Mouse (Mus musculus) gastrocnemius, postnatal 14 days (tissue): ENCODE measurements around the gene Lclat1. TPM values are rescaled to one million over a fixed set of nuclear protein-coding genes. Genes with fewer than 3 reads are reported as not detected.
A peak's percentile ranks its signal among the peaks of the same experiment; 100 is the strongest.
"Not testable (repeated sequence)": the region's sequence is repeated elsewhere in the genome, so short reads cannot be mapped to it uniquely, and the experiment has no call there.

Experiments
- DNase-seq: peaks from one replicate; pipeline ENCODE4 v3.0.0; 2021; ENCODE audit warnings: mixed read lengths
- intact Hi-C: fragments of 180-260 bp; cut with DNase I; formaldehyde crosslinking; loops from one replicate; pipeline ENCODE4 v1.15.1; 2025; ENCODE audit warnings: low total_unique reads
- total RNA-seq, 2 experiments: library from RNA; stranded (reverse); gene quantifications; 2 replicates each; pipeline ENCODE4 v1.2.3; 2021

The Lclat1 gene
- total RNA-seq, 2 experiments from 2014 or later, result 10.8 to 11.7 TPM

- intact Hi-C loops, result no loop called here
These were observed 148.0 kb downstream of the Lclat1 start for GRCm38 (mm10) chr17:73255801-73256200.

DNA sequence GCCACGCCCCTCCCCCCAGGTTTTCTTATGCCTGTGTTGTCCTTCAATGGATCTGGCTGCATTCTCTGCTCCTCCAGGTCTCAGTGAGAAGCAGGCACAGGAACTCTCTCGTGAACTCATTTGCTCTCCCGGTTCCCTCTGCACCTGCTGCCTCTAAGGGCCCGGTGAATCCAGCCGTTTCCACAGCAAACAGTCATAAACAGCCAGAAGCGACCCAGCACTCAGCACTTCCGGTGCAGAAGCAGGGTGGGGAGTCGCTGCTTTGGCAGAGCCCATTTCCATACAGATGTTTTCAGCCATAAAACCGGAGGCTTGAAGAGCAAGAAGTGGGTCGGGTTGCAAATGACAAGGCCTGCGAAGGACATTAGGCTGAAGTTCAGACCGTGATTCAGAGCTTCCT is 150.8 kb downstream of the Lclat1 start:
- intact Hi-C loops, result no loop called here
- peak; percentile 32 for DNase-seq

More at GRCm38 (mm10) chr17:73255801-73256200, 148.0 kb downstream of the Lclat1 start:
- DNase-seq, result no peak

GRCm38 (mm10) chr17:73259258-73259657 is 151.5 kb downstream of the Lclat1 start:
- DNase-seq, intact Hi-C loops: not testable (repeated sequence)

GRCm38 (mm10) chr17:73262558-73262957 is 154.8 kb downstream of the Lclat1 start:
- intact Hi-C loops, result no loop called here
- no peak for DNase-seq

DNA sequence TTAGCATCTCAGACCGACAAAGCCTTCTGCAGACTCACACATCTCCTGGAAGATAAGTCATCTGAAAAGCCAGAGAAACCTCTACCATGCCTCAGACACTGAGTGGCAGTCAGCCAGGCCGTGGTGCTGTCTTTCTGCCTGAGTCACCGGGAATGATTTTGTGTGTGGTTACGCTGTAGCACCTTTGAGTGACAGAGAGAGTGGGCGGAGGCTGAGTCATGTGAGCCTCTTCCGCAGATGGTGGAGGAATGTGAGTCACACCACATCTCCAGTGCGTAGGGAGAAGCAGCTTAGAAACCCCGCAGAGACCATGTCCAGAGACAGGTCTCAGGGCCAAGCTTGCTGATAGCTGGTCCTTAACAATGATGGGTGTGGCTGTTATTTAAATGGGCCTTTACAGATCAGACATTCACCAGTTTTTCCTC is 155.3 kb downstream of the Lclat1 start:
- intact Hi-C loops, result no loop called here
- no peak for DNase-seq

GRCm38 (mm10) chr17:73270871-73271796 is 163.3 kb downstream of the Lclat1 start:
- intact Hi-C loops, result no loop called here
- no peak for DNase-seq

GRCm38 (mm10) chr17:73271797-73272600 is 164.2 kb downstream of the Lclat1 start:
- intact Hi-C loops, result no loop called here
- no peak for DNase-seq

- intact Hi-C loops, result no loop called here
These were observed 166.0 kb downstream of the Lclat1 start for GRCm38 (mm10) chr17:73273809-73274208.

DNA sequence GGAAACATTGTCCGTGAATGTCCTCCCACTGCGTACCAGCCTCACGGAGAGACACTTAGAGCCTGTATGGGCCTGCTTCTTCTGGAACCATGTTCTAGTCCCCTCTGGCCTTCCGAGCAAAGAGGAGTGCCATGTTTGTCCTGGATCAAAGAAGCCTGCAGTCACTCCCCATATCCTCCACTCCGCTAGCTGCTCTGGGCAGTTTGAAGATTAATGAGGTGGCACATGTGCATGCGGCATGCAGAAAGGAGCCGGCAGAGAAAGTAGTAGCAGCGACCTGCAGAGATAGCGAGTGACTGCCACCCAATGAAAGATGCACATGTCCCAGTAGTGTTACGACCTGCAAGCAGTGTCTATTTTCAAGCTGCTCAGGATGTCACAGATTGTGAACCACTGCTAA is 167.3 kb downstream of the Lclat1 start:
- DNase-seq, result no peak
- intact Hi-C loops, result no loop called here

More at GRCm38 (mm10) chr17:73273809-73274208, 166.0 kb downstream of the Lclat1 start:
- DNase-seq, result no peak

GRCm38 (mm10) chr17:73277770-73278169 is 170.0 kb downstream of the Lclat1 start:
- intact Hi-C loops, result no loop called here
- no peak for DNase-seq

- intact Hi-C loops, DNase-seq: not testable (repeated sequence)
These were observed 174.9 kb downstream of the Lclat1 start for GRCm38 (mm10) chr17:73282702-73283101.

DNA sequence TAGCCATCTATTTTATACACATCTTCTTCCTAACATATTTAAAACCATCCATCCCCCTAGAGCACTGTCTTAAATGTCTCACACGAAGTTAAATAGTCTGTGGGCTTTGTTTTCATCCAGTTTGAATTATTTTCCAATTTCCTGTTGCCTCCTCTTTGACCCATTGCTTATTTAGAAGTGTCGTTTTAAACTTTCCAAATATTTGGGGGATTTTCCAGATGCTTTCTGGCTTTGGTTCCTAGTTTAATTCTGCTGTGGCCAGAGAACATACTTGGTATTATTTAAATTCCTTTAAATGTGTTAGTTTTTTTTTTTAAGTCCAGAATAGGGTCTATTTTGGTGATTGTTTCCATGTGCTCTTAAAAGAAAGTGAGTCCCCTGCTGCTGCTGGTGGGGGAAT is 176.5 kb downstream of the Lclat1 start:
- DNase-seq, result no peak
- intact Hi-C loops, result no loop called here

Other genes starting within 250 kb of the Lclat1 start
- 10 to 100 TPM; 11.6 to 16.6 TPM for gene Lbh, start 189.7 kb upstream of the Lclat1 start, total RNA-seq